Comparison of ENCODE assay signal across 26 mouse cellular contexts in genomic region chr16:18179591-18179990, GRCm38 (mm10). TPM values are rescaled to one million over a fixed set of nuclear protein-coding genes. Genes with fewer than 3 reads are reported as not detected.
DNase-seq lines count a peak whose midpoint lies in the region; ATAC-seq and TF ChIP-seq lines count a peak whose summit lies in the region.
"Had no signal": no experiment of that assay in that cellular context is flagged by ENCODE, and none has a peak within 500 bp of the region (broad histone marks: within the 10 kb centered on the region; RNA-seq: fewer than 3 reads in every experiment).

No protein-coding gene starts in this region.

- no peaks in the 10 kb centered on the region for H3K4me1 ChIP-seq in embryonic facial prominence, embryonic 14.5 days (ENCODE audit: control insufficient read depth, insufficient read depth, low read length)
- H3K4me1 ChIP-seq in embryonic facial prominence, embryonic 10.5 days, result peaks cover 23% of the 10 kb centered on the region
- no peaks in the 10 kb centered on the region; the same call in 1 of the 2 replicates for H3K4me1 ChIP-seq in lung, embryonic 14.5 days (ENCODE audit: insufficient read depth)
- peaks cover 38% of the 10 kb centered on the region for H3K4me1 ChIP-seq in stomach, embryonic 15.5 days

- peak; percentile 43 for DNase-seq in embryonic facial prominence, embryonic 14.5 days (ENCODE audit: low spot score)
- no peak for DNase-seq in embryonic facial prominence, embryonic 10.5 days (ENCODE audit: low spot score)
- DNase-seq in lung, embryonic 14.5 days, result no peak
- no peak for DNase-seq in lung, postnatal 36 days
- peak; percentile 63 for DNase-seq in retina, adult 2 months (ENCODE audit: low read depth, low spot score)
- DNase-seq in retina, embryonic 14.5 days (ENCODE audit: low spot score), result no peak
- no peak for DNase-seq in gastrocnemius, postnatal 10 days
- DNase-seq: adrenal gland, adult 8-10 months; adrenal gland, postnatal 36 days; B cell, adult 2 months; cerebellum, adult 2 months; cerebellum, postnatal 10 days; gastrocnemius, postnatal 25 days had no signal

- no peak for TF ChIP-seq CTCF in lung, embryonic 14.5 days (IDR thresholded peaks at IDR 0.05; ENCODE audit: low read depth)

- H3K9me3 ChIP-seq in embryonic facial prominence, embryonic 14.5 days (ENCODE audit: control insufficient read depth, low read length), result no peaks in the 10 kb centered on the region
- no peaks in the 10 kb centered on the region for H3K9me3 ChIP-seq in embryonic facial prominence, embryonic 10.5 days
- no peaks in the 10 kb centered on the region for H3K9me3 ChIP-seq in lung, embryonic 14.5 days (ENCODE audit: low read depth, low read length)
- H3K9me3 ChIP-seq in stomach, embryonic 15.5 days, result no peaks in the 10 kb centered on the region
- H3K9me3 ChIP-seq: forebrain, embryonic 12.5 days; G1E; heart, embryonic 12.5 days had no signal

- H3K4me2 ChIP-seq in embryonic facial prominence, embryonic 14.5 days (ENCODE audit: low read depth, low read length), result no peak overlapping the region
- H3K4me2 ChIP-seq in lung, embryonic 14.5 days, result no peak overlapping the region
- 0 out of 2 replicates have a peak overlapping the region, but pooled peaks have one; percentile 4 for H3K4me2 ChIP-seq in stomach, embryonic 15.5 days
- H3K4me2 ChIP-seq: forebrain, embryonic 12.5 days; heart, embryonic 12.5 days had no signal

- 16% methylated on average over 2 of the region's 2 CpGs for WGBS in embryonic facial prominence, embryonic 14.5 days
- WGBS in embryonic facial prominence, embryonic 10.5 days, result 29% methylated on average over 2 of the region's 2 CpGs
- WGBS in lung, embryonic 14.5 days, result 16% methylated on average over 2 of the region's 2 CpGs
- WGBS in stomach, embryonic 15.5 days, result 11% methylated on average over 2 of the region's 2 CpGs

- H3K27me3 ChIP-seq in embryonic facial prominence, embryonic 14.5 days (replicated peaks; ENCODE audit: control insufficient read depth, insufficient read depth, low read length), result no peaks in the 10 kb centered on the region
- H3K27me3 ChIP-seq in embryonic facial prominence, embryonic 10.5 days (replicated peaks; ENCODE audit: low read depth, poor library complexity, severe bottlenecking), result peaks cover 14% of the 10 kb centered on the region
- H3K27me3 ChIP-seq in lung, embryonic 14.5 days (ENCODE audit: insufficient read depth, low read length), result no peaks in the 10 kb centered on the region
- no peaks in the 10 kb centered on the region for H3K27me3 ChIP-seq in stomach, embryonic 15.5 days (replicated peaks)
- H3K27me3 ChIP-seq: forebrain, embryonic 12.5 days had no signal

- no peak overlapping the region for H3K4me3 ChIP-seq in embryonic facial prominence, embryonic 14.5 days (ENCODE audit: low read depth, low read length)
- H3K4me3 ChIP-seq in embryonic facial prominence, embryonic 10.5 days, result no peak overlapping the region
- no peak overlapping the region for H3K4me3 ChIP-seq in lung, embryonic 14.5 days (ENCODE audit: low read depth, low read length)
- H3K4me3 ChIP-seq in stomach, embryonic 15.5 days (replicated peaks), result no peak overlapping the region
- H3K4me3 ChIP-seq: forebrain, embryonic 12.5 days; heart, embryonic 12.5 days had no signal

- ATAC-seq in embryonic facial prominence, embryonic 14.5 days (ENCODE audit: low read depth), result peak; percentile 27; the same call in 1 of the 2 replicates
- ATAC-seq in lung, embryonic 14.5 days (ENCODE audit: insufficient read depth), result no peak
- ATAC-seq in stomach, embryonic 15.5 days (ENCODE audit: insufficient read depth, low FRiP score, low read depth), result no peak
- ATAC-seq: CD4-positive, CD25-positive, alpha-beta regulatory T cell, adult 4 months; forebrain, embryonic 16.5 days had no signal

- H3K9ac ChIP-seq in embryonic facial prominence, embryonic 14.5 days (ENCODE audit: low read depth, low read length), result no peak overlapping the region
- H3K9ac ChIP-seq in lung, embryonic 14.5 days, result peak overlapping the region; percentile 16; the same call in 1 of the 2 replicates
- no peak overlapping the region for H3K9ac ChIP-seq in stomach, embryonic 15.5 days
- H3K9ac ChIP-seq: forebrain, embryonic 12.5 days; heart, embryonic 12.5 days had no signal

- H3K36me3 ChIP-seq in embryonic facial prominence, embryonic 14.5 days (ENCODE audit: control insufficient read depth, insufficient read depth, low read length), result no peaks in the 10 kb centered on the region
- no peaks in the 10 kb centered on the region for H3K36me3 ChIP-seq in embryonic facial prominence, embryonic 10.5 days (replicated peaks)
- no peaks in the 10 kb centered on the region for H3K36me3 ChIP-seq in lung, embryonic 14.5 days (ENCODE audit: insufficient read depth)
- no peaks in the 10 kb centered on the region for H3K36me3 ChIP-seq in stomach, embryonic 15.5 days
- H3K36me3 ChIP-seq: forebrain, embryonic 12.5 days; G1E; heart, embryonic 12.5 days had no signal

- H3K27ac ChIP-seq in embryonic facial prominence, embryonic 14.5 days (replicated peaks; ENCODE audit: low read depth, low read length), result no peak overlapping the region
- no peak overlapping the region for H3K27ac ChIP-seq in embryonic facial prominence, embryonic 10.5 days (replicated peaks)
- peak overlapping the region; percentile 66; the same call in 1 of the 2 replicates for H3K27ac ChIP-seq in lung, embryonic 14.5 days (ENCODE audit: low read depth)
- 0 out of 2 replicates have a peak overlapping the region, but pooled peaks have one; percentile 13 for H3K27ac ChIP-seq in stomach, embryonic 15.5 days
- H3K27ac ChIP-seq: forebrain, embryonic 12.5 days had no signal

RNA-seq across cellular contexts. Expression of gene Ccdc188, which starts 38.1 kb away (rescaled TPM):
- not detected in 2 replicates for polyA plus RNA-seq in embryonic facial prominence, embryonic 14.5 days (2014; fragmentation: Nextera tagmentation; extraction: Ambion mirVana)
- not detected in 2 replicates for polyA plus RNA-seq in embryonic facial prominence, embryonic 10.5 days (2016; fragmentation: Nextera tagmentation; extraction: Ambion mirVana)
- polyA plus RNA-seq in lung, embryonic 14.5 days (2014; fragmentation: Nextera tagmentation; extraction: Ambion mirVana), result not detected in 2 replicates
- polyA plus RNA-seq in stomach, embryonic 15.5 days (2015; fragmentation: Nextera tagmentation; extraction: Ambion mirVana), result not detected in 2 replicates
- not detected for total RNA-seq in gastrocnemius, postnatal 10 days (2021)
- total RNA-seq: adrenal gland, adult 8-10 months; adrenal gland, postnatal 36 days; G1E; gastrocnemius, adult 18-20 months; gastrocnemius, postnatal 25 days; granulocyte monocyte progenitor cell, adult 5-6 weeks; heart, adult 8-10 months; heart, postnatal 25 days had no signal
- polyA plus RNA-seq: CD4-positive, CD25-positive, alpha-beta regulatory T cell, adult 4 months; cerebellum, adult 2 months; embryonic facial prominence, embryonic 11.5 days; forebrain, embryonic 12.5 days; forebrain, embryonic 16.5 days; G1E; heart, embryonic 16.5 days; hindbrain, embryonic 11.5 days had no signal

RNA-seq across cellular contexts. Expression of gene Rtn4r, which starts 52.1 kb away (rescaled TPM):
- 4.3 and 5.1 TPM in 2 replicates for polyA plus RNA-seq in embryonic facial prominence, embryonic 14.5 days (2014; fragmentation: Nextera tagmentation; extraction: Ambion mirVana)
- polyA plus RNA-seq in embryonic facial prominence, embryonic 10.5 days (2016; fragmentation: Nextera tagmentation; extraction: Ambion mirVana), result 0.87 and 1.4 TPM in 2 replicates
- polyA plus RNA-seq in lung, embryonic 14.5 days (2014; fragmentation: Nextera tagmentation; extraction: Ambion mirVana), result 1.3 and 1.7 TPM in 2 replicates
- 3.0 and 4.3 TPM in 2 replicates for polyA plus RNA-seq in stomach, embryonic 15.5 days (2015; fragmentation: Nextera tagmentation; extraction: Ambion mirVana)
- total RNA-seq in gastrocnemius, postnatal 10 days (2021), result under 1 TPM; 0.38 to 0.52 TPM
- polyA plus RNA-seq: CD4-positive, CD25-positive, alpha-beta regulatory T cell, adult 4 months; G1E had no signal

RNA-seq across cellular contexts. Expression of gene Zdhhc8, which starts 55.3 kb away (rescaled TPM):
- 23.6 and 25.4 TPM in 2 replicates for polyA plus RNA-seq in embryonic facial prominence, embryonic 14.5 days (2014; fragmentation: Nextera tagmentation; extraction: Ambion mirVana)
- polyA plus RNA-seq in embryonic facial prominence, embryonic 10.5 days (2016; fragmentation: Nextera tagmentation; extraction: Ambion mirVana), result 15.5 and 17.9 TPM in 2 replicates
- 22.0 and 23.8 TPM in 2 replicates for polyA plus RNA-seq in lung, embryonic 14.5 days (2014; fragmentation: Nextera tagmentation; extraction: Ambion mirVana)
- polyA plus RNA-seq in stomach, embryonic 15.5 days (2015; fragmentation: Nextera tagmentation; extraction: Ambion mirVana), result 15.2 and 15.7 TPM in 2 replicates
- total RNA-seq in gastrocnemius, postnatal 10 days (2021), result 10 to 100 TPM; 26.3 to 29.7 TPM

Comparison
In these comparisons a context has a peak if more than half of its experiments do, and no peak if none do; other contexts are left out.
1. DNase-seq: peak in embryonic facial prominence, embryonic 14.5 days (single experiment) and retina, adult 2 months (single experiment); none in embryonic facial prominence, embryonic 10.5 days (single experiment), lung, embryonic 14.5 days (single experiment), lung, postnatal 36 days (single experiment), retina, embryonic 14.5 days (single experiment) and gastrocnemius, postnatal 10 days (single experiment).
2. H3K27ac ChIP-seq: peak in lung, embryonic 14.5 days (single experiment) and stomach, embryonic 15.5 days (single experiment); none in embryonic facial prominence, embryonic 14.5 days (single experiment) and embryonic facial prominence, embryonic 10.5 days (single experiment).